Mouse (Mus musculus) kidney, embryonic 14.5 days (tissue): ENCODE measurements around the gene Mttp. TPM values are rescaled to one million over a fixed set of nuclear protein-coding genes. Genes with fewer than 3 reads are reported as not detected.
A peak's percentile ranks its signal among the peaks of the same experiment; 100 is the strongest.

Source experiments
- ATAC-seq: fragments of 200-750 bp; cut with Nextera tagmentation; 2 replicates; pipeline ENCODE4 v1.8.0; 2017; ENCODE audit warnings: moderate number of reproducible peaks, mild to moderate bottlenecking, moderate TSS enrichment, moderate library complexity; ENCODE audit not compliant: low FRiP score, low TSS enrichment
- H3K27ac ChIP-seq: fragments of 300-500 bp; sonication (generic); 2 replicates; pipeline ENCODE4 v1.5.1; 2014; ENCODE audit warnings: low read depth, mild to moderate bottlenecking, low read length, moderate library complexity, mixed read lengths
- H3K27me3 ChIP-seq: fragments of 300-500 bp; sonication (generic); 2 replicates; pipeline ENCODE4 v1.6.1; 2014; ENCODE audit warnings: mild to moderate bottlenecking, low read length; ENCODE audit not compliant: control insufficient read depth, insufficient read depth
- H3K36me3 ChIP-seq: fragments of 300-500 bp; sonication (generic); 2 replicates; pipeline ENCODE4 v1.6.1; 2014; ENCODE audit warnings: low read length, mixed read lengths; ENCODE audit not compliant: control insufficient read depth, insufficient read depth
- H3K4me1 ChIP-seq: fragments of 300-500 bp; sonication (generic); 2 replicates; pipeline ENCODE4 v1.6.1; 2014; ENCODE audit warnings: low read length, mixed read lengths; ENCODE audit not compliant: control insufficient read depth, insufficient read depth
- H3K4me2 ChIP-seq: fragments of 300-500 bp; sonication (generic); replicated peaks from 2 replicates; pipeline ENCODE4 v1.6.1; 2014; ENCODE audit warnings: low read depth, mild to moderate bottlenecking, low read length
- H3K4me3 ChIP-seq: fragments of 300-500 bp; sonication (generic); 2 replicates; pipeline ENCODE4 v1.5.1; 2014; ENCODE audit warnings: mild to moderate bottlenecking, low read length
- H3K9ac ChIP-seq: fragments of 300-500 bp; sonication (generic); 2 replicates; pipeline ENCODE4 v1.6.1; 2014; ENCODE audit warnings: low read depth, mild to moderate bottlenecking, low read length, moderate library complexity
- H3K9me3 ChIP-seq: fragments of 300-500 bp; sonication (generic); 2 replicates; pipeline ENCODE4 v1.6.1; 2016; ENCODE audit warnings: low read length; ENCODE audit not compliant: control insufficient read depth
- WGBS: fragments of 180-500 bp; shearing (Covaris S2); extraction: QIAGEN DNeasy Blood & Tissue Kit; methylation state at CpG from one replicate; pipeline ENCODE4 v1.1.7; 2014; 5-methylcytosine and 5-hydroxymethylcytosine counted together
- polyA plus RNA-seq: library from polyadenylated mRNA; unstranded; fragments of >200 nt; fragmentation: Nextera tagmentation; extraction: Ambion mirVana; gene quantifications from 2 replicates; pipeline ENCODE4 v1.2.1, GENCODE M21; 2014

Mttp gene
- polyA plus RNA-seq, 1 experiment from 2014 or later = 7.6 TPM

DNA sequence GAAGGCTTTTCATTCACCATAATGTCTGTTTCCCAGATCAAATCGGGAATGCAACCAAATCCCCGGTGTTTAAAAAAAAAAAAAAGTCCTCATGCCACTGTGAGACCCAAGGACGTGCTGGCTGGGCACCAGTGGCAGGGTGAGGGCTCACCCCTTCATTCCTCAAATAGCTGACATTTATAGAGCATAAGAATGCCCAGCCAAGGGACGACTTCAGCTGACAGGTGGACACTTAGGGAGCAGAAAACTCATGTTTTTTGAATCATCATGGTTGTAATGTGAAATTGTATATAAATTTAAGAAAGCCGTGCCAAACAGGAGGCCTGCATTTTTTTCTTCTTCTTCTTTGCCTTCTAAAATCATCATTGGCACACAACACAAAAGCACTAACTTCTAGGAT lies 39.7 kb downstream of the Mttp start:
- H3K9me3 ChIP-seq = no peaks in the 10 kb centered on the region
- H3K4me3 ChIP-seq = no peak overlapping the region
- 71% methylated on average over 5 of the region's 5 CpGs for WGBS
- H3K36me3 ChIP-seq = no peaks in the 10 kb centered on the region
- no peak overlapping the region for H3K27ac ChIP-seq
- H3K4me1 ChIP-seq = no peaks in the 10 kb centered on the region
- no peak for ATAC-seq
- no peak overlapping the region for H3K9ac ChIP-seq
- no peaks in the 10 kb centered on the region for H3K27me3 ChIP-seq
- H3K4me2 ChIP-seq = no peak overlapping the region

DNA sequence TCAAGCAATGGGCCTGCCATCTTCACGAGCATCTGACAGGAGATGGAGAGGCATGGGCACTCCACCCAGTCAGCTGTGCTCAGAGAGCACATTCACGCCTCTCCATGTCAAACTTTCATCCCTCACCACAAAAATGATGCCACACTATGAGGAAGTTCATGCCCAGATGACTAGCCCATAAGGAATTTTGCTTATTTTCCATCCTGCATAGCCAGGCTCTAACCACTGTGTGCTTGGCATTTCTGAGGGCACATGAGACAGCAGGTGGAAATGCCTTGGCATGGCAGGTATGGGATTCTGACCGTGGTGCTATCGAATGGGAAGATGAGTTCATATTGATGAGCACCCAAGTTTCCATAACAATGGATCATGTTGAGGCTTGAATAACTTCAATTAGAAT lies 41.1 kb downstream of the Mttp start:
- ATAC-seq = no peak
- Histone ChIP-seq H3K9ac (no peak overlapping the region), H3K9me3 (no peaks in the 10 kb centered on the region), H3K4me2 (no peak overlapping the region), H3K36me3 (no peaks in the 10 kb centered on the region), H3K27me3 (no peaks in the 10 kb centered on the region), H3K4me1 (no peaks in the 10 kb centered on the region), H3K27ac (no peak overlapping the region), H3K4me3 (no peak overlapping the region)
- 92% methylated on average over 4 of the region's 4 CpGs for WGBS

DNA sequence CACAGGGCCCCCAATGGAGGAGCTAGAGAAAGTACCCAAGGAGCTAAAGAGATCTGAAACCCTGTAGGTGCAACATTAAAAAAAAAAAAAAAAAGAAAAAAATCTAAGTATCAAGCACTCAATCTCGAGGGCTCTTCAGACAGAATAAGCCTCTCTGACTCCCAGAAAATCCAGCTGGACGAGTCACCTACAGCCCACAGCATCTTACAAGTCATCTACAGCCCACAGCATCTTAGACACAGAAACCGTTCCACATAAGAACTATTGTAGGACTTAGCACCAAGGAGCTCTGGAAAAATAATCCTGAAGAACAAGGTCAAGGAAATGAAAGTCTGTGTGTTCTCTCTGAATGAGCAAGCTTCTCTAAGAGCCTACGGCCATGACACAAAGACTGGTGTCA lies 42.8 kb downstream of the Mttp start:
- WGBS = 94% methylated on average over 4 of the region's 4 CpGs
- H3K27ac ChIP-seq = no peak overlapping the region

DNA sequence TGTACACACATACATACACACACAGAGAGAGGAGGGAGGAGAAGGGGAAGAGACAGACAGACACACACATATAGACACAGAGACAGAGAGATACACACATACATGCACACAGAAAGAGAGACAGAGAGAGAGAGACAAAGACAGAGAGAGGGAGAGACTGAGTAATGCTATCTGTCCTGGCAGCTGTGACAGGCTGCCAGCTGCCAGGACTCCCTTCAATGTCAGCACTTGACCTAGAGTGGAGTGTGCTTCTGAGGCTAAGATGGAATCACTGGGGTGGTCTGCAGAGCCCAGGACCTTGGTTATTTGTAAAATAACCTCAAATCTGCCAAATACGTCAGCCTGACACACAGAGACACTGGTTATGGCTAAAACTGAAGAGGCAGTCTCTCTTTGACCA lies 47.0 kb downstream of the Mttp start:
- WGBS = 62% methylated on average over 1 of the region's 1 CpGs
- H3K27ac ChIP-seq = no peak overlapping the region

More for the DNA sequence above, 42.8 kb downstream of the Mttp start:
- Histone ChIP-seq H3K4me3 (no peak overlapping the region), H3K9ac (no peak overlapping the region), H3K9me3 (no peaks in the 10 kb centered on the region), H3K36me3 (no peaks in the 10 kb centered on the region), H3K4me1 (no peaks in the 10 kb centered on the region), H3K4me2 (no peak overlapping the region), H3K27me3 (no peaks in the 10 kb centered on the region)
- ATAC-seq = no peak

DNA sequence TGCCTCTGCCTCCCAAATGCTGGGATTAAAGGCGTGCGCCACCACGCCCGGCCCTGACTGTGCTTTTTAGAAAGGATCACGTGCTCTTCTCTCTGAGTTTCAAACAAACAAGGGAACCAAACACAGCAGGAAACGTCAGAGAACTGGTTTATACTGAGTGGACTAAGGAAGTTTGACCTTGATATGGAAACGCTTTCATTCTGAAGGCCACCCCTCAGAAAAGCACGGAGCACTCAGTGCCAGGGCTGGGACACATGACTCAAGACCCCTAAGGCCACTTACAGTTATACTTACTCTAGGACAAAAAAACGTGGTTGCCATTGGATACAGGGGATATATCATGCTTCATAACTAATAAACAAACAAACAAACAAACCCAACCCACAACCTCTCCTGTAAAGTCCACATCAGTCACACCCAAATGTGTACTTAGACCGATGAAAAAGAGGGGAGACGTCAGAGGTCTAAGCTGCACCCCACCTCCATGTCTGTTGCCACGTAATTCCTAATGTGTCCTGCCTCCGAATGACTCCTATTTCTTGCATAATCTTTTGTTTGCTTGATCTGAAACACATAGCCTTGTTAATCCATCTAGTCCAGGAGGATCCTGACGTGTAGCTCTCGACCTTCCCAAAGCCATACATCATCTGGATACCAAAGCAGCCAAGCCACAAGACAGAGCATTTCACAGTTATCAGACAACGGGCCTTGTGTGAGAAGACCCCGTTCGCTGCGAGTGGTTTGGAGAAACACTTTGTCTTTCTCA lies 48.3 kb downstream of the Mttp start:
- ATAC-seq = no peak
- Histone ChIP-seq H3K4me1 (0 out of 2 replicates have a peak, but pooled peaks cover 3% of the 10 kb centered on the region), H3K4me3 (no peak overlapping the region), H3K4me2 (no peak overlapping the region), H3K27me3 (no peaks in the 10 kb centered on the region), H3K36me3 (no peaks in the 10 kb centered on the region), H3K9me3 (no peaks in the 10 kb centered on the region), H3K9ac (no peak overlapping the region), H3K27ac (no peak overlapping the region)
- WGBS = 86% methylated on average over 19 of the region's 19 CpGs

More for the DNA sequence above, 47.0 kb downstream of the Mttp start:
- peak; percentile 77 for ATAC-seq
- no peaks in the 10 kb centered on the region for H3K36me3 ChIP-seq
- H3K27me3 ChIP-seq = no peaks in the 10 kb centered on the region
- H3K9ac ChIP-seq = no peak overlapping the region
- 0 out of 2 replicates have a peak, but pooled peaks cover 3% of the 10 kb centered on the region for H3K4me1 ChIP-seq
- no peak overlapping the region for H3K4me3 ChIP-seq
- H3K4me2 ChIP-seq = no peak overlapping the region
- H3K9me3 ChIP-seq = no peaks in the 10 kb centered on the region

DNA sequence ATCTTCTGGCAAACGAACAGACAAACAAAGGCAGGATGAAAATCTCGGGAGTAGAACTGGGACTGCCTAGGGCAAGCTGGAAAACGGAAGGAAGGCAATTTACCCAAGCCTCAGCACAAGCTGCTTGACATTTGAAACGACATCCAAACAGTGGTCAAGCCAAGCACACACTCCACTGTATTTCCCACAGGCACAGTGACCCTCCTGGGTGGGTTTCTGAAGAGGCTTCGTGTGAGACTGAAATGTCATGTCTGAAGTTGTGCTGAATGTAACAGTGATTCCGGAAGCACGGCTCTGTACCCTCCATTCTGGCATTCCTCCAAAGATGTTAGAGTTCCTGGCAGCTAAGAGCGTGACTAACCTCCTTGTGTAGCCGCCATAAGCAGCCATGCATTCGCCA lies 49.0 kb downstream of the Mttp start:
- Histone ChIP-seq H3K27ac (no peak overlapping the region), H3K36me3 (no peaks in the 10 kb centered on the region), H3K4me3 (no peak overlapping the region), H3K9me3 (no peaks in the 10 kb centered on the region), H3K4me1 (0 out of 2 replicates have a peak, but pooled peaks cover 3% of the 10 kb centered on the region), H3K4me2 (no peak overlapping the region), H3K27me3 (no peaks in the 10 kb centered on the region), H3K9ac (no peak overlapping the region)
- 62% methylated on average over 10 of the region's 10 CpGs for WGBS
- ATAC-seq = peak; percentile 67; the same call in 1 of the 2 replicates

DNA sequence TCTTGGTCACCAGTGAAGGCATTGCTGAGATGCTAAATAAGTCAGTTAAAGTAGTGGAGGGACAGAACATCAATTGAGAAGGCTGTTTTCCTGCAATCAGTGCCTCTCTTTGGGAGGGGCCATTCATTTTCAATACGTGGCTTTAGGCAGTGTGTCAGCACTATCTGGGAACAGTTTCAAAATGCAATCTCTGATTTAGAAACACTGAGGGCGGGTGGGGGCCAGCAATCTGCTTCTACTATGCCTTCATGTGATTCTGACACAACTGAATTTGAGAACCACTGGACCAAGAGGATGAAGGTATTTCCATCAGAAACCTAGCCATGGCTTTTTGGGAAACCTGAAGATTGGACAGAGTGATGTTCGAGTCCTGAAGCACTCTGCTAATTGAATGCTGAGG lies 49.5 kb downstream of the Mttp start:
- ATAC-seq = no peak
- Histone ChIP-seq H3K9me3 (no peaks in the 10 kb centered on the region), H3K4me2 (no peak overlapping the region), H3K4me3 (no peak overlapping the region), H3K27me3 (no peaks in the 10 kb centered on the region), H3K36me3 (no peaks in the 10 kb centered on the region), H3K9ac (no peak overlapping the region), H3K27ac (no peak overlapping the region), H3K4me1 (0 out of 2 replicates have a peak, but pooled peaks cover 3% of the 10 kb centered on the region)
- WGBS = 79% methylated on average over 3 of the region's 3 CpGs

DNA sequence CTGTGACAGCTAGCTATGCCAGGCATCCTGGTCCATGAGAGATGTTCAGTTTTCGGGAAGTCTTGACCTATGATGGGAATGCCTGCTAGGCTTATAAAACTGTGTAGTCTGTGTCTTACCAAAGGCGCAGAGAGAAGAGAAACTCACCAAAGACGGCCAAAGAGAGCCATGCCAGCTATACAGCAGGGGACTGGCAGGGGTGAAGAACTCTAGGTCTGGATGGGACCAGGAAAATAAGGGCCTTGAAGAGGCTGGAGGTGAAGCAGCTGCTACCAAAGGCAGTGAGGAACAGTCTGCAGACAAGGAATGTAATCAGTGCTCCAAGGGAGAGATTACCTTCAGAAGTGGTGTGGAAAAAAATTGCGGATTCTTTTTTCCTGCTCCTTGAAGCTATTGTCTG lies 60.9 kb downstream of the Mttp start:
- Histone ChIP-seq H3K9me3 (no peaks in the 10 kb centered on the region), H3K4me1 (no peaks in the 10 kb centered on the region), H3K27ac (no peak overlapping the region), H3K4me3 (no peak overlapping the region), H3K27me3 (no peaks in the 10 kb centered on the region), H3K4me2 (no peak overlapping the region), H3K9ac (no peak overlapping the region), H3K36me3 (no peaks in the 10 kb centered on the region)
- ATAC-seq = no peak
- WGBS = 89% methylated on average over 4 of the region's 4 CpGs

DNA sequence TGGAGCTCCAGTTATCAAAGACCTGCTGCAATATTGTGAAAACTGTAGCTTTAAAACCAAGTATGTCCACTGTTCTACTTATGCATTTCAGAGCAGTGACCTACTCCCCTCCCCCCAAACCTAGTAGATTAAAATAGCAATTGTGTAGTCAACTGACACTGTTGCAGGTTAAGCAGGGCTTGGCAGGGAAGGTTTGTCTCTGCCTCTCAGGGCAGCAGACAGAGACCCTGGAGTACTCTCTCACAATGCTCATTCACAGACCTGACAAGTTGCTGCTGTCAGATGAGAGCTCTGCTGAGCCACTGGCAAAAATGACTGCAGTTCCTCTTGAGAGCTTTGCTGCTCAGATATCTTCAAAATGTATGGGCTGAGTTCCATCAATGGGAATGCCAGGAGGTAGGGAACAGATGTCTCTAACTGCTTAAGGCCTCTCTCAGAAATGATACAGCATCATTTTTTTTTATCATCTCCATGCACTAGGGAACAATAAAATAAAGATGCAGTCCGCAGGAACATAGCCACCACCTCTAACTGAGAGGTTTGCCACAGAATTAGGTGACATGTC lies 61.6 kb downstream of the Mttp start:
- Histone ChIP-seq H3K9me3 (no peaks in the 10 kb centered on the region), H3K36me3 (no peaks in the 10 kb centered on the region), H3K4me3 (no peak overlapping the region), H3K4me1 (no peaks in the 10 kb centered on the region), H3K27ac (no peak overlapping the region), H3K27me3 (no peaks in the 10 kb centered on the region), H3K4me2 (no peak overlapping the region), H3K9ac (no peak overlapping the region)
- ATAC-seq = no peak
- 88% methylated on average over 1 of the region's 1 CpGs for WGBS
